Mouse (Mus musculus) adrenal gland, adult 2 months (tissue): ENCODE data around the gene Olfr556. TPM values are rescaled to one million over a fixed set of nuclear protein-coding genes. Genes with fewer than 3 reads are reported as not detected.
"Not testable (repeated sequence)": the region's sequence is repeated elsewhere in the genome, so short reads cannot be mapped to it uniquely, and the experiment has no call there.

Experiments used
- DNase-seq: peaks from one replicate; pipeline ENCODE4 v3.0.0; 2021
- long read RNA-seq: library from polyadenylated mRNA; stranded (forward); transcript quantifications from one replicate; pipeline ENCODE4 v2.0.0, GENCODE M21; 2021
- polyA plus RNA-seq: library from polyadenylated mRNA; depleted of rRNA; stranded (reverse); fragments of >200 nt; gene quantifications from 2 replicates; pipeline ENCODE4 v1.2.3, GENCODE M21; 2012; rRNA removed
- total RNA-seq, 2 experiments: library from RNA; stranded (reverse); gene quantifications; 2 replicates each; pipeline ENCODE4 v1.2.3; 2021

The Olfr556 gene
- total RNA-seq (not detected), polyA plus RNA-seq (not detected in 2 replicates)
- long read RNA-seq, result 0 reads

DNA sequence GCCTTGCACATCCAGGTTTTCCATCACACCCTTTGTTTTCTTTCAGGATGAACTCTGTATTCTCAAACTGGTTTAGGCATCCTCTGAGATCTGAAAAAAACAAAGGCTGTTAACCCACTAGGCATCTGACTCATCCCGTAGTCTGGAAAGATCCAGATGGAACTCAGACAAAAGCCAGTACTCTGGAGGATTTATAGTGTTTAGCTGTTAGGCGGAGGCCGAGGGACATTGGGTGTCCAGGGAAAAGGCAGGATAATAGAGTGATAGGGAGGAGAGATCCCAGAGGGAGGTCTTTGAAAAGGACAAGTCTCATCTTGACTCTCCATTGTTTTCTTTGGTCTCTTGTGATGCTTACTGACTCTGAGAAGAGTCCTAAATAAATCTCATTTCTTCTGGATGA is at the start of gene Olfr556:
TSS of gene Olfr556 (plus strand) at position 301 of the 400 bp plus-strand sequence.
- DNase-seq, result no peak

DNA sequence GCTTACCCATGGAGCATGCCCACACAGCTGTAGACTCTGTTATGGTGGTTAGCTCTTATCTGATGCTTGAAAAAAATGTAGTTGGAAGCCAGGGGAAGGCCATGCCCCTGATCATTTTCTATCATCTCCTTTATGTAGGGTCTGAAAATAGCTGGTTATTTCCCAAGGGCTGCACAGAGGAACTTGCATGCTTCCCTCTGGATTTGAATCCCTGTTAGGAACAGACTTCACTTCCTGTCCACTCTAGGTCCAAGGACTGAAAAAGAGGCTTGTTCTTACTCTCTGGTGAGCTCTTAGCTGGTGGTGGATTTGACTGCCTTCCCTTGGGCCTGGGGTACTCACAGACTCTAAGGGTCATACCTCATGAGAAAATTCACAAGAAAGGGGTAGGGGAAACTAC is 46.6 kb upstream of the Olfr556 start, which contains the start of gene Olfr553:
TSS of gene Olfr553 (minus strand) at position 101 of the 400 bp plus-strand sequence.
- no peak for DNase-seq

DNA sequence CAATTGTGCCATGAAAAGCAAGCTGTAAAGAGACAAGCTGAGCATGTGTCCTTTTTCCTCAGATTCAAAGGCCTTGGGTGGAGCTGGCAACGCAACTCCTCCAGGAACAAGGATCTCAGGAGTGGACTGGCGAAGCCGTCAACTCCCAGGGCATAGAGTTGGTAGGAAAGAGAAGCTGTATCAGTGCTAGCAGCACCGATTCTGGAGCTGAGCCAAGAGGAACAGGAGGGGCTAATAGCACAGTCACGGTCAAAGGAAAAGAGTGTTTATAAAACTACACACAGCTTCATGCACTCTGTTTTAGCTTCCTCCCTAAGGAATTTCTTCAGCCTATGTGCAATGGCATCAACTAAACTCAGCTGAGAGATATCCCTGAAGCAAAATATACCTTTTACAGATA is 45.1 kb upstream of the Olfr556 start:
- no peak for DNase-seq

- DNase-seq, result not testable (repeated sequence)
Observed at GRCm38 (mm10) chr7:102620368-102620767, 44.3 kb upstream of the Olfr556 start.

DNA sequence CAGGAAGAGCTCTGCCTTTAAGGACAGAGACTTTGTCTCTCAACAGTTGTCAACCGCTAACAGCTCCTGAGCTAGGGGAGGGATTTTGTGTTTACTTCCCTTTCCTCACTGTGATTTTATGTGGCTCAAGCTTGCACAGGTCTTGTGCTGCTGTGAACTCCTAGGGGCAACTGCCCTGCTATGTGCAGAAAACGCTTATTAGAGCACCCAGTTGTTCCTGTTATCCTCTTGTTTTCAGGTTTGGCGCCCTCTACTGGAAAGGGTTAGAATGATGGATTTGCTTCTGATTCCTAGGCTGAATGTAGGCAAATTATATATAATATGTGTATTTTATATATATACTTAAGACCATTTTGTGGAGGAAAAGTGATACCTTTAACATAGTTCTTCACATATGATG is 28.0 kb upstream of the Olfr556 start:
- peak; percentile 30 for DNase-seq

- DNase-seq, result no peak
Observed at GRCm38 (mm10) chr7:102638132-102638531, 26.6 kb upstream of the Olfr556 start, which contains the start of gene Olfr554. Gene Olfr554 (plus strand): TSS chr7:102638432.

DNA sequence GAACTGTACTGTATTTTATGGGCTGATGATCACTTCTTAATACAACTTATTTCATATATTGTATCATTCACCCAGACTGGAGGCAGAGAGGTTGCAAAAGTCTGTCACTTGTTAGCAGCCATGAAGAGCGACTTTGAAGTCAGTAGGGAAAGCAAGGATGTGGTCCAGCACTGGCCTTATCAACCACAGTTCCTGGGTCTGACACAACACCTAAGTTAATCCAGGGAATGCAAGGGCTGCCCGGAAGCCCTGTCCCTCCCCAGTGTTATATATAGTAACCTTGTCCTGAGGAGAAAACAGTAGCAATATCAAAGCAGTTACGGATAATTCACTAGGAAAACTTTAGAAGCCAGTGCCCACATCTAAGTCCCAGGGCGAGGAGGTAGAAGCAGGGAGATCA is 19.8 kb upstream of the Olfr556 start:
- not testable (repeated sequence) for DNase-seq

- DNase-seq, result no peak
Observed at GRCm38 (mm10) chr7:102658523-102658922, 6.2 kb upstream of the Olfr556 start, which contains the start of gene Olfr555. Gene Olfr555 (plus strand): TSS chr7:102658823.

DNA sequence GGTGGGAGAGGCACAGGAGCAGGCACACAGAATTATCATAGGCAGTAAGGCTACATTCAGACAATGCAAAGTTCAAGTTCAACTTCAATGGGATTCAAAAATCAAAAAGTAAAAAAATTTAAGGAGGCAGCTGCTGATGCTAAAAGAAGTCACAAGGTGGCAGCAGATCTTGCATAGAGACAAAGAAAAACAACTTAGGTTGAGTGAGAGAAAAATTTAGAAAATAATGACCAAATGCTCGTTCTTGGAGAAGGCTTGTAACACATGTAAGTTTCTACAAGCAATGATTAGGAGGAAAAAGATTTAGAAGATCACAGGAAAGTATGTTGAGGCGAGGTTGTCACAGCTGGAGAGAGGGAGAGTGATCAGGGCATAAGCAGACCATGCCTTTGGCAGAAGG is 679 bp downstream of the Olfr556 start:
- DNase-seq, result no peak

DNA sequence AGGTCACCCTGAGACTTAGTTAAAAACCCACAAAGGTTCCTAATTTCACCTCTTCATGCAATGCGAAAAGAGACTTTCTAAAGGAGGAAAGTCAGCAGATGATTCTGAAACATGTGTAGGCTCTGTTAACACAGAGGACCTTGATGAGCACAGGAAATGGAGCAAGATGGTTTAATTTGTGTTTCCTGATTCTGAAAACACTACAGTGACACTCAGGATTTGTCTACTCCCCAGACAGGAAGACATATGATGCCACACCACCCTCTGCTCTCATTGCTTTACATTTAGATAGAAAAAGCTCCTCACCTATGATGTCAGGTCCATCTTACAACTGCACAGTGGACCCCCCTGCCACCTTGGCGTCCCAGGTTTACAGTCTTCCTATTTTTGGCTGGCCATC is 11.5 kb downstream of the Olfr556 start:
- no peak for DNase-seq

- no peak for DNase-seq
Observed at GRCm38 (mm10) chr7:102681916-102682315, 17.2 kb downstream of the Olfr556 start.

GRCm38 (mm10) chr7:102686944-102687501 is 22.3 kb downstream of the Olfr556 start, which contains the start of gene Trim68:
Gene Trim68 (minus strand): TSS chr7:102687327.
- peak; percentile 95 for DNase-seq

DNA sequence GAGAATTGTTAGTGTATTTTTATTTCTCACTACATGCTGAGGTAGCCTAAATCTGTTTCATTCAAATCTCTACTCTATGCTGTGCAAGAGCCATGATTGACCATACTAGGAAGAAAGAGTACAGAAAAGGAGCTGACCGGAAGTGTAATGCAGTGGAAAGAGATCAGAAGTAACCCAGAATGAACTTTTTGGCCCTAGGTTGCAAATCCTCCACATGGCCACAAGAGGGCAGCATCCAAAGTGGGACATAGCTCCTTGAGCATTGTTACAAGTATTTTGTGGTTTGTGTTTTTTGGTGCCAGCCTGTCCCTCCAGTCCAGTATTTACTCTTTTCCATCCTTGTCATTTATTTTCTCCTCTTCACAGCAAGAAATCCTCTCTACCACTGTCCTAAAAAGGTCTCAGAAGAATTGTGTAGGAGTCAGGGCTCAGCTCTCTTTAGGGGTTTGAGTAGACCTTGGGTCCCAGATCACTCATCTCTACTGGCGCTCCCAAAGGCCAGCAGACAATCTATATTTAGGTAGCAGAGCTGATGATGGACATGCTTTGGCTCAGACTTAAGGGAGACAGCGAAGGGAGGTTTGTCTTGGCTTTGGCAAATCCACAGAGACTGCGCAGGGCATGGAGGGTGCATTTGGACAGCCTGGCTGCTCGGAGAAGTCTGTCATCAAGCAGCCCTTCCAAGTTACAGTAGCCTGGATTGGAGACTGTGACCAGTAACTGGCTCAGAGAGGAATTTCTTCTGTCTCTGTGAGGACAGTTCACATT is 30.8 kb downstream of the Olfr556 start, which contains the start of gene Olfr557:
TSS of gene Olfr557 (plus strand) at position 553 of the 768 bp plus-strand sequence.
- peak; percentile 29 for DNase-seq

GRCm38 (mm10) chr7:102698461-102698860 is 33.8 kb downstream of the Olfr556 start:
- DNase-seq, result no peak

DNA sequence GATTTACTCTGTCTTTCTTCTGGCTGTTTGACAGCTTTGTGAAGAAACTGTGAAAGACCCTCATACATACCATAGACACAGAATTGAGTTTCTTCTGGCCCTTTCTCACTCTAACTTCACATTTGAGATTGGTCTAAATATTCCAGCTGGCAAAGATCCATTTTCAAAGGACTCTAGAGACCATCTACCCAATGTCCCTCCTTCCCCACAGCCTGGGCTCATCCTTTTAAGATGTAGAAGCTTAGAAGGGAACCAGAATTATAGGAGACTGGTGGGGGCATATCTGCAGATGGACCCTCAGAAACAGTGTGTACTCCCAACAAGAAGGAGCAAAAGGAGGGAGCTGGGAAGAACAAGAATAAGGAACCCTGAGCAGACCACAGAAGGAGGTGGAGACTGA is 37.2 kb downstream of the Olfr556 start, which contains the start of gene Olfr558:
TSS of gene Olfr558 (plus strand) at position 301 of the 400 bp plus-strand sequence.
- DNase-seq, result no peak

DNA sequence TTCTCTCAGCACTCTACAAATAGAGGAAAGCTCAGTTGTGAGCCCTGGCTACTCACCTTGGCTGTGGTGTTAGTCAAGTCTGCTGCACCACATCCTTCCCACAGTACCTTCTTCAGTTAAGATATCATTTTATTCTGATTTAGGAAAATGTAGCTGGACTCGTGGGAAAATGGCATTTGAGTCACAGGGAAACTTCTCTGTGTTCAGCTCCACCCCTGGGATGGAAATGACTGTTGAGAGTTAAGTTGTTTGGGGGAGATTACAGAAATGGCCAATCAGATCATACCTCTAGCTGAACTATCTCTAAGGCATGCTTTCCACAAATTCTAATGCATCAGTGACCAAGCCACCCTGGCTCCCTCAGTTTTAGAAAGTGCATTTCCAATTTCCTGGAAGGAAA is 54.3 kb downstream of the Olfr556 start, which contains the start of gene Olfr33:
TSS of gene Olfr33 (minus strand) at position 101 of the 400 bp plus-strand sequence.
- no peak for DNase-seq

Other genes starting within 250 kb of the Olfr556 start
- 10 to 100 TPM; 16.8 to 20.1 TPM for gene Rrm1, start 223.2 kb upstream of the Olfr556 start, total RNA-seq
- 3.2 and 4.1 TPM in 2 replicates for gene Rrm1, start 223.2 kb upstream of the Olfr556 start, polyA plus RNA-seq
- gene Olfr543, start 183.2 kb upstream of the Olfr556 start, total RNA-seq, result not detected
- gene Olfr543, start 183.2 kb upstream of the Olfr556 start, polyA plus RNA-seq, result not detected in 2 replicates
- not detected for gene Olfr544, start 176.6 kb upstream of the Olfr556 start, total RNA-seq
- not detected in 2 replicates for gene Olfr544, start 176.6 kb upstream of the Olfr556 start, polyA plus RNA-seq
- gene Olfr545, start 165.3 kb upstream of the Olfr556 start, total RNA-seq, result not detected
- not detected in 2 replicates for gene Olfr545, start 165.3 kb upstream of the Olfr556 start, polyA plus RNA-seq
- not detected for gene Olfr547, start 130.2 kb upstream of the Olfr556 start, total RNA-seq
- not detected in 2 replicates for gene Olfr547, start 130.2 kb upstream of the Olfr556 start, polyA plus RNA-seq
- not detected for gene Olfr548-ps1, start 124.0 kb upstream of the Olfr556 start, total RNA-seq
- gene Olfr548-ps1, start 124.0 kb upstream of the Olfr556 start, polyA plus RNA-seq, result not detected in 2 replicates
- not detected for gene Olfr549, start 115.0 kb upstream of the Olfr556 start, total RNA-seq
- gene Olfr549, start 115.0 kb upstream of the Olfr556 start, polyA plus RNA-seq, result not detected in 2 replicates
- 10 to 100 TPM; 11.7 to 16.0 TPM for gene Trim21, start 99.4 kb upstream of the Olfr556 start, total RNA-seq
- 2.4 and 3.2 TPM in 2 replicates for gene Trim21, start 99.4 kb upstream of the Olfr556 start, polyA plus RNA-seq
- gene Olfr550, start 93.5 kb upstream of the Olfr556 start, total RNA-seq, result not detected
- gene Olfr550, start 93.5 kb upstream of the Olfr556 start, polyA plus RNA-seq, result not detected in 2 replicates
- gene Olfr551, start 73.0 kb upstream of the Olfr556 start, total RNA-seq, result not detected
- not detected in 2 replicates for gene Olfr551, start 73.0 kb upstream of the Olfr556 start, polyA plus RNA-seq
- gene Olfr552, start 67.1 kb upstream of the Olfr556 start, total RNA-seq, result under 1 TPM in 1 of 2 experiments, not detected in 1; 0.14 TPM
- gene Olfr552, start 67.1 kb upstream of the Olfr556 start, polyA plus RNA-seq, result not detected in 2 replicates
- gene Olfr553, start 46.7 kb upstream of the Olfr556 start, total RNA-seq, result not detected
- gene Olfr553, start 46.7 kb upstream of the Olfr556 start, polyA plus RNA-seq, result not detected in 2 replicates
- not detected for gene Olfr554, start 26.5 kb upstream of the Olfr556 start, total RNA-seq
- gene Olfr554, start 26.5 kb upstream of the Olfr556 start, polyA plus RNA-seq, result not detected in 2 replicates
- not detected for gene Olfr555, start 6.1 kb upstream of the Olfr556 start, total RNA-seq
- gene Olfr555, start 6.1 kb upstream of the Olfr556 start, polyA plus RNA-seq, result not detected in 2 replicates
- gene Trim68, start 22.4 kb downstream of the Olfr556 start, total RNA-seq, result 1 to 10 TPM; 6.9 to 8.4 TPM
- gene Trim68, start 22.4 kb downstream of the Olfr556 start, polyA plus RNA-seq, result 9.4 and 10.1 TPM in 2 replicates
- not detected for gene Olfr557, start 31.0 kb downstream of the Olfr556 start, total RNA-seq
- 0.03 TPM in 1 of 2 replicates, not detected in the other for gene Olfr557, start 31.0 kb downstream of the Olfr556 start, polyA plus RNA-seq
- gene Olfr558, start 37.3 kb downstream of the Olfr556 start, total RNA-seq, result under 1 TPM; 0.26 to 0.31 TPM
- gene Olfr558, start 37.3 kb downstream of the Olfr556 start, polyA plus RNA-seq, result 0.38 and 0.51 TPM in 2 replicates
- gene Olfr33, start 54.2 kb downstream of the Olfr556 start, total RNA-seq, result not detected
- 0.11 TPM in 1 of 2 replicates, not detected in the other for gene Olfr33, start 54.2 kb downstream of the Olfr556 start, polyA plus RNA-seq
- not detected for gene Olfr559, start 62.6 kb downstream of the Olfr556 start, total RNA-seq
- not detected in 2 replicates for gene Olfr559, start 62.6 kb downstream of the Olfr556 start, polyA plus RNA-seq
- not detected for gene Olfr560, start 94.5 kb downstream of the Olfr556 start, total RNA-seq
- not detected in 2 replicates for gene Olfr560, start 94.5 kb downstream of the Olfr556 start, polyA plus RNA-seq
- under 1 TPM in 1 of 2 experiments, not detected in 1; 0.24 TPM for gene Olfr78, start 94.6 kb downstream of the Olfr556 start, total RNA-seq
- gene Olfr78, start 94.6 kb downstream of the Olfr556 start, polyA plus RNA-seq, result 0.19 and 0.46 TPM in 2 replicates
- gene Olfr561, start 106.3 kb downstream of the Olfr556 start, total RNA-seq, result not detected
- gene Olfr561, start 106.3 kb downstream of the Olfr556 start, polyA plus RNA-seq, result not detected in 2 replicates
- gene Olfr564, start 138.6 kb downstream of the Olfr556 start, total RNA-seq, result not detected
- gene Olfr564, start 138.6 kb downstream of the Olfr556 start, polyA plus RNA-seq, result not detected in 2 replicates
- gene Olfr566, start 193.9 kb downstream of the Olfr556 start, total RNA-seq, result not detected
- gene Olfr566, start 193.9 kb downstream of the Olfr556 start, polyA plus RNA-seq, result not detected in 2 replicates
- not detected for gene Olfr568, start 212.2 kb downstream of the Olfr556 start, total RNA-seq
- not detected in 2 replicates for gene Olfr568, start 212.2 kb downstream of the Olfr556 start, polyA plus RNA-seq
- not detected for gene Olfr569, start 226.0 kb downstream of the Olfr556 start, total RNA-seq
- gene Olfr569, start 226.0 kb downstream of the Olfr556 start, polyA plus RNA-seq, result not detected in 2 replicates
- gene Olfr570, start 229.7 kb downstream of the Olfr556 start, total RNA-seq, result not detected
- gene Olfr570, start 229.7 kb downstream of the Olfr556 start, polyA plus RNA-seq, result not detected in 2 replicates